Mouse (Mus musculus) embryonic facial prominence, embryonic 11.5 days (tissue): ENCODE measurements around the gene 1700056E22Rik. TPM values are rescaled to one million over a fixed set of nuclear protein-coding genes. Genes with fewer than 3 reads are reported as not detected.
A peak's percentile ranks its signal among the peaks of the same experiment; 100 is the strongest.

Source experiments
- ATAC-seq: fragments of 200-750 bp; cut with Nextera tagmentation; replicated peaks from 2 replicates; pipeline ENCODE4 v1.8.0; 2017; ENCODE audit warnings: low read depth; ENCODE audit not compliant: insufficient number of reproducible peaks, low FRiP score, low TSS enrichment
- DNase-seq: peaks from one replicate; pipeline ENCODE4 v3.0.0-alpha.2; 2015; ENCODE audit warnings: low spot score
- H3K27ac ChIP-seq: fragments of 300-500 bp; sonication (generic); replicated peaks from 2 replicates; pipeline ENCODE4 v1.5.1; 2014; ENCODE audit warnings: mild to moderate bottlenecking, low read depth, low read length, control low read depth
- H3K27me3 ChIP-seq: fragments of 300-500 bp; sonication (generic); 2 replicates; pipeline ENCODE4 v1.6.1; 2014; ENCODE audit warnings: mild to moderate bottlenecking, low read length, moderate library complexity, mixed read lengths; ENCODE audit not compliant: control insufficient read depth, insufficient read depth
- H3K36me3 ChIP-seq: fragments of 300-500 bp; sonication (generic); replicated peaks from 2 replicates; pipeline ENCODE4 v1.6.1; 2014; ENCODE audit warnings: low read depth, mild to moderate bottlenecking, low read length, moderate library complexity, mixed read lengths; ENCODE audit not compliant: control insufficient read depth, insufficient read depth
- H3K4me1 ChIP-seq: fragments of 300-500 bp; sonication (generic); 2 replicates; pipeline ENCODE4 v1.6.1; 2014; ENCODE audit warnings: low read length, mixed read lengths; ENCODE audit not compliant: control insufficient read depth, insufficient read depth
- H3K4me2 ChIP-seq: fragments of 300-500 bp; sonication (generic); 2 replicates; pipeline ENCODE4 v1.6.1; 2014; ENCODE audit warnings: low read depth, mild to moderate bottlenecking, control low read depth, low read length, moderate library complexity
- H3K4me3 ChIP-seq: fragments of 300-500 bp; sonication (generic); 2 replicates; pipeline ENCODE4 v1.5.1; 2014; ENCODE audit warnings: low read depth, low read length, control low read depth
- H3K9ac ChIP-seq: fragments of 300-500 bp; sonication (generic); replicated peaks from 2 replicates; pipeline ENCODE4 v1.6.1; 2014; ENCODE audit warnings: mild to moderate bottlenecking, control low read depth, low read length
- H3K9me3 ChIP-seq: fragments of 300-500 bp; sonication (generic); replicated peaks from 2 replicates; pipeline ENCODE4 v1.6.1; 2016; ENCODE audit warnings: mild to moderate bottlenecking, low read length, inconsistent platforms, mixed read lengths; ENCODE audit not compliant: control insufficient read depth
- WGBS: fragments of 180-500 bp; shearing (Covaris S2); extraction: QIAGEN DNeasy Blood & Tissue Kit; methylation state at CpG from one replicate; pipeline ENCODE4 v1.1.7; 2014; 5-methylcytosine and 5-hydroxymethylcytosine counted together
- polyA plus RNA-seq: library from polyadenylated mRNA; unstranded; fragments of >200 nt; fragmentation: Nextera tagmentation; extraction: Ambion mirVana; gene quantifications from 2 replicates; pipeline ENCODE4 v1.2.1, GENCODE M21; 2014

Gene 1700056E22Rik
- polyA plus RNA-seq, 1 experiment from 2014 or later, result 0.66 TPM

- Histone ChIP-seq H3K9me3 (no peaks in the 10 kb centered on the region), H3K36me3 (no peaks in the 10 kb centered on the region), H3K27ac (no peak overlapping the region), H3K9ac (no peak overlapping the region), H3K4me2 (no peak overlapping the region), H3K4me3 (no peak overlapping the region), H3K4me1 (no peaks in the 10 kb centered on the region), H3K27me3 (no peaks in the 10 kb centered on the region)
- DNase-seq (no peak), ATAC-seq (no peak)
- 91% methylated on average over 5 of the region's 5 CpGs for WGBS
These were observed 9.0 kb downstream of the 1700056E22Rik start for GRCm38 (mm10) chr1:184025079-184025478.

- H3K4me1 ChIP-seq, result no peaks in the 10 kb centered on the region
- H3K27me3 ChIP-seq, result no peaks in the 10 kb centered on the region
- no peaks in the 10 kb centered on the region for H3K9me3 ChIP-seq
- no peak overlapping the region for H3K27ac ChIP-seq
- H3K4me3 ChIP-seq, result no peak overlapping the region
- ATAC-seq (no peak), DNase-seq (no peak)
- WGBS, result 85% methylated on average over 2 of the region's 2 CpGs
- no peak overlapping the region for H3K9ac ChIP-seq
- no peak overlapping the region for H3K4me2 ChIP-seq
- H3K36me3 ChIP-seq, result no peaks in the 10 kb centered on the region
These were observed 9.5 kb downstream of the 1700056E22Rik start for GRCm38 (mm10) chr1:184024631-184025030.

- no peak for ATAC-seq
- Histone ChIP-seq H3K4me3 (no peak overlapping the region), H3K4me2 (no peak overlapping the region), H3K4me1 (no peaks in the 10 kb centered on the region), H3K9ac (no peak overlapping the region), H3K36me3 (no peaks in the 10 kb centered on the region), H3K9me3 (no peaks in the 10 kb centered on the region), H3K27me3 (no peaks in the 10 kb centered on the region), H3K27ac (no peak overlapping the region)
- 47% methylated on average over 2 of the region's 2 CpGs for WGBS
- DNase-seq, result no peak
These were observed 10.1 kb downstream of the 1700056E22Rik start for GRCm38 (mm10) chr1:184023971-184024370.

GRCm38 (mm10) chr1:184019722-184020107, 14.4 kb downstream of the 1700056E22Rik start:
- no peaks in the 10 kb centered on the region for H3K4me1 ChIP-seq
- DNase-seq, result no peak
- ATAC-seq, result 0 out of 2 replicates have a peak, but pooled peaks have one; percentile 34
- H3K9me3 ChIP-seq, result no peaks in the 10 kb centered on the region
- H3K4me2 ChIP-seq, result no peak overlapping the region
- H3K36me3 ChIP-seq, result no peaks in the 10 kb centered on the region
- H3K4me3 ChIP-seq, result no peak overlapping the region
- no peak overlapping the region for H3K9ac ChIP-seq
- H3K27me3 ChIP-seq, result no peaks in the 10 kb centered on the region
- 37% methylated on average over 6 of the region's 6 CpGs for WGBS
- H3K27ac ChIP-seq, result no peak overlapping the region

GRCm38 (mm10) chr1:184019042-184019721, 14.9 kb downstream of the 1700056E22Rik start:
- H3K9me3 ChIP-seq, result no peaks in the 10 kb centered on the region
- WGBS, result 50% methylated on average over 6 of the region's 6 CpGs
- no peaks in the 10 kb centered on the region for H3K27me3 ChIP-seq
- H3K27ac ChIP-seq, result no peak overlapping the region
- H3K9ac ChIP-seq, result no peak overlapping the region
- H3K4me3 ChIP-seq, result no peak overlapping the region
- ATAC-seq, result peak; percentile 59; the same call in 1 of the 2 replicates
- H3K4me1 ChIP-seq, result no peaks in the 10 kb centered on the region
- no peaks in the 10 kb centered on the region for H3K36me3 ChIP-seq
- DNase-seq, result no peak
- H3K4me2 ChIP-seq, result no peak overlapping the region

- H3K27ac ChIP-seq, result no peak overlapping the region
These were observed 16.5 kb downstream of the 1700056E22Rik start for GRCm38 (mm10) chr1:184017606-184018005.

GRCm38 (mm10) chr1:184015995-184016730, 17.9 kb downstream of the 1700056E22Rik start:
- DNase-seq (no peak), ATAC-seq (no peak)
- H3K27me3 ChIP-seq, result no peaks in the 10 kb centered on the region
- no peak overlapping the region for H3K4me2 ChIP-seq
- no peaks in the 10 kb centered on the region for H3K4me1 ChIP-seq
- no peak overlapping the region for H3K9ac ChIP-seq
- no peaks in the 10 kb centered on the region for H3K36me3 ChIP-seq
- H3K27ac ChIP-seq, result no peak overlapping the region
- H3K4me3 ChIP-seq, result no peak overlapping the region
- 78% methylated on average over 10 of the region's 10 CpGs for WGBS
- H3K9me3 ChIP-seq, result no peaks in the 10 kb centered on the region

More at GRCm38 (mm10) chr1:184017606-184018005, 16.5 kb downstream of the 1700056E22Rik start:
- no peaks in the 10 kb centered on the region for H3K36me3 ChIP-seq
- no peak overlapping the region for H3K9ac ChIP-seq
- DNase-seq (no peak), ATAC-seq (no peak)
- no peak overlapping the region for H3K4me2 ChIP-seq
- no peak overlapping the region for H3K4me3 ChIP-seq
- H3K4me1 ChIP-seq, result no peaks in the 10 kb centered on the region
- no peaks in the 10 kb centered on the region for H3K27me3 ChIP-seq
- H3K9me3 ChIP-seq, result no peaks in the 10 kb centered on the region
- 87% methylated on average over 2 of the region's 2 CpGs for WGBS

GRCm38 (mm10) chr1:184014091-184014490, 20.0 kb downstream of the 1700056E22Rik start:
- H3K9ac ChIP-seq, result no peak overlapping the region
- 77% methylated on average over 3 of the region's 3 CpGs for WGBS
- H3K4me2 ChIP-seq, result no peak overlapping the region
- no peak overlapping the region for H3K27ac ChIP-seq
- DNase-seq (no peak), ATAC-seq (no peak)
- no peaks in the 10 kb centered on the region for H3K4me1 ChIP-seq
- no peak overlapping the region for H3K4me3 ChIP-seq
- no peaks in the 10 kb centered on the region for H3K36me3 ChIP-seq
- no peaks in the 10 kb centered on the region for H3K9me3 ChIP-seq
- H3K27me3 ChIP-seq, result no peaks in the 10 kb centered on the region
